Mouse (Mus musculus) small intestine, adult 2 months (tissue): ENCODE measurements at regions not wholly inside any gene's neighbourhood (a gene's known extent, or its start where the extent isn't known, plus 50 kb on each side); places are given as distances from the start of the nearest gene placed in this dataset.

Experiments
- CTCF ChIP-seq: fragments of 200-500 bp; IDR thresholded peaks from 2 replicates; pipeline ENCODE4 v1.5.1; 2012; ENCODE audit warnings: low read depth, mild to moderate bottlenecking, control low read depth, inconsistent platforms, low read length, moderate library complexity, mixed read lengths; ENCODE audit not compliant: insufficient replicate concordance, insufficient read length; ENCODE audit errors: extremely low read depth
- POLR2A ChIP-seq: fragments of 200-500 bp; IDR thresholded peaks from 2 replicates; pipeline ENCODE4 v1.6.1; 2012; ENCODE audit warnings: low read depth, mild to moderate bottlenecking, control low read depth, inconsistent platforms, low read length, moderate library complexity

GRCm38 (mm10) chr8:10785311-10785710, 222.9 kb downstream of the Irs2 start:
- no peak for TF ChIP-seq POLR2A
- no peak for TF ChIP-seq CTCF
